Mouse (Mus musculus) left cerebral cortex, adult 11 months (tissue): Measurements from ENCODE around the gene Mgat4a.

Source experiments
- DNase-seq: peaks from one replicate; pipeline ENCODE4 v3.0.0; 2022; ENCODE audit warnings: low spot score

The Mgat4a gene

DNA sequence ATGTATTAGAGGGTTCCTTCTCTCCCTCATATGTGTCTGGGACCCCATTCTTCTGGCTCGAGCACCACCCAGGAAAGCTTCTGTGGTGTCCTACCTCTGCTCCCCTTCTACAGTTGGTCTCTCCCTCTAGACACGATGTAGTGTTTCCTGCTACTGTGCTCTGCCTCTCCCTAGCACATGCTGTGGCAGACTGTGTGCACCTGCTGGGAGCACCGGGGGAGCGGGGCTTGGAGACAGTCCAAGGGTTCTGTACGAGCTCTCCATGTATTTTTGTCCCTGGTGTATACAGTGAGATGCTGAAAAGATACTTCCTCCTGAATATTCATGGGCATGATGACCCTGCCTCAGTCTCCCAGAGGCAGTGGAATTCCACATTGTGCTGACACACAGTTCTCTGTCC is 147.6 kb downstream of the Mgat4a start:
- no peak for DNase-seq
